Mouse (Mus musculus) embryo, embryonic 11.5 days (tissue): ENCODE results near the gene Rpl10a.

Experiments used
- DNase-seq: peaks from one replicate; pipeline ENCODE4 v3.0.0-alpha.2; 2012; ENCODE audit warnings: low read depth, low spot score

The Rpl10a gene

DNA sequence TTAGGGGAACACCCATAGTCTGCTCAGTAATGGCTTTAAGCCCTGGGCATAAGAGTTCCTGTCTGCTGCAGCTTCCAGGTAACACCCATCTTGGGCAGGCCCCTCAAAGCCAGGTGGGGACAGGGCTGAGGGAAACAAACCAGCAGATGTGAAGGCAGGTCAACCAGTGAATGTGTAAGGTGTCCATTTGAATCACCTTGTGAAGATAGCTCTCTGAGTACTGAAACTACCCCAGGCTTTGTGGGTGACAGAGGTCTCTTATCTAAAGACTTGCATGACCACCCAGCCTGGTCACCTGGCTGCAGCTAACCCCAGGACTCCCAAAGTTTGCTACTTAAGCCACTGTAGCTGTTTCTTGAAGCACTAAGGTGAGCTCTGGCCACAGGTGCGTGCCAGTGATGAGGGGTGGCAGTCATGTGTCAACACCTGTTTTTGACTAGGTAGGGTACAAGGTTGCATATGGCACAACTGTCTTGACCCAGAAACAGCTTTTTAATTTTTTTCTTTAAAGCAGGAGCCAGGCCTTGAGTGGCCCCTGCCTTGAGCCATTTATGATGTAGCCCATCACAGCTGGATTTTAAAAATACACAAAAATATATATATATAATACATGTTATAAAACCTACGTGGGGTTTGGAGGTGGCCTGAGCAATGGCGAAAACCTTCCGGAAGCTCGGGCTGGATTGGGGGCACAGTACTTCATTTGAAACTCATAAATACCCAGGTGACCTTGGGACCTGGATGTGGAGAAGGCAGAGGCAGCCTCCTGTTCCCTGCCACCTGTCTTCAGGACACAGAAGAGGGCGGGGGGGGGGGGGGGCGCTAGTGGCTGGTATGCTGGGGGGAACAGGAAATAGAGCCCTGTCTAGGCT is 3.2 kb downstream of the Rpl10a start:
- no peak for DNase-seq

DNA sequence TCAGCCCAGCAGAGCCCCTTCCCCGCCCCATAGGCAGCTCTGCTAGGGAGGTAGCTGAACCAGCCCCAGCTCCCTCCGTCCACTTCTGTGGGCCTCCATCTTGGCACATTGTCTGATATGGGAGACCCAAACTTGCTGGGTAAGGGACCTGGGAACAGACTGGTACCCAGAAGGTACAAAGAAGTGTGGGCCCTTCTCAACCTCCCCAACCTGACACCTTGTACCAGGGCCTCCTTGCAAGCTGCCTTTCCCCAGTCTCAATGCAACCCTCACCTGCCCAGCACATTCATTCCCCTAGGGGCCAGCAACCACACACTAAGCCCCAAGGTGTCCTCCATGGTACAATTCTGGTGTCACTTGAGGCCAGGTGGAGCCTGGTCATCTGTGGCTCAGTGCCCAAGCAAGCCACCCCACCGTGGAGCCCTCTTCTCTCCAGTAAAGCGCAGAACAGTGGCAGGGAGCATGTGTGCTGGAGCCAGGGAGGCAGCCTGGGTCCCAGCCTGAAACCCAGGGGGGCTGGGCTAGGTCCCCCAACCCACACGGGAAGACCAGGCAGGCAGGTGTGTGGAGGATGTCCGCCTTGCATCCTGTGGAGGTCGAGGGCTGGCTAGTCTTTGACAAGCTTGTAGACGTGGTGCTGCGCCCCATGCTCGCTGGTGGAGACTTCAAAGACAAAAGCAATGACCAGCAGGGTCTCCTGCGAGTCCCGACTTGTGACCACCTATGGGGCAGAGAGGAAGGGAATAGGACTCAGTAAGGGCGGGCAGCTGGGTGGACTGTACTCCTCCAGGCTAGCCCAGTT is 4.0 kb downstream of the Rpl10a start:
- DNase-seq, result no peak

DNA sequence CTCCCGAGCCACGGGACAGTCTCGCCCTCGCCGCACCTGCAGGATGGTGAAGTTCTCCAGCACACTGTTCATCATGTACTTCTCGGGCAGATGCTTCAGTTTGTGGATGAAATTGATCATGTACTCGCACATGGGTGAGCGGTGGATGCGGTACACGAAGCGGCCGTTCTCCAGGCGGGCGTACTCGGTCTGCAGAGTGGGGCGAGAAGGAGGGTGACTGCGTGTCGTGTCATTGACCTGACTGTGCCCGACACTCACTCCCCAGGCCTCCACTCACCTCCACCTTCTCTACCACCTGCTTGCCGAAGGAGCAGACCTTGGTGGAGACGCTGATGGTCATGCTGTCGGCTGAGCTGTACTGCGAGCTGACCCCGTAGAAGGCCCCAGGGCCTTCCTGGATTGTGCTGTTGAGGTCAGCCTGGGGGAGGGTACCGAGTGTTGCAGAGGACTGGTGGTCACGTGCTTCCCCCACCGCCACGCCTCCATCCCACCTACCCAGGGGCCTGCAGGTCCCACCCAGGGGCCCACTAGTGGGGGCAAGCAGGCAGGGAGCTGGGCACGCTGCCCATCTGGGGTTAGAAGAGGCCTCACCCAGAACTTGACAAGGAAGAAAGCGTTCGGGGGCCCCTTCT is 4.8 kb downstream of the Rpl10a start:
- no peak for DNase-seq

DNA sequence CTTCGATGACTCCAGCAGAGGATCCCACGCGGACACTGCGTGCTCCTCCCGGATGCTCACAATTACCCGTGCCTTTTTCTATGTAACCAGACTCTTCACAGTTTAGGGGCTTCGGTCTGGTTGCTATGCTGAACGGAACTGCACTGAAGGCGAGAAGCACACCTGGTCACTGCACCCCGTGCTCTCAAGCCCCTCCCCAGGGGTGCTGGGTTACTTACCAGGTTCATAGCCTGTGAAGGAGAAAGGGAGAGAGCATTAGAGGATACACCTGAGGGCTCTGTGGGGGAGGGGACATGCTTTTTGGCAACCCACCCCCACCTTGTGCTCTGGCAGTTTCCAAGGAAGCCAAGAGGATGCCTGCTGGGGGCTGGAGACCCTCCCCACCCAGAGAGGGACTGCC is 7.0 kb downstream of the Rpl10a start:
- DNase-seq, result no peak

DNA sequence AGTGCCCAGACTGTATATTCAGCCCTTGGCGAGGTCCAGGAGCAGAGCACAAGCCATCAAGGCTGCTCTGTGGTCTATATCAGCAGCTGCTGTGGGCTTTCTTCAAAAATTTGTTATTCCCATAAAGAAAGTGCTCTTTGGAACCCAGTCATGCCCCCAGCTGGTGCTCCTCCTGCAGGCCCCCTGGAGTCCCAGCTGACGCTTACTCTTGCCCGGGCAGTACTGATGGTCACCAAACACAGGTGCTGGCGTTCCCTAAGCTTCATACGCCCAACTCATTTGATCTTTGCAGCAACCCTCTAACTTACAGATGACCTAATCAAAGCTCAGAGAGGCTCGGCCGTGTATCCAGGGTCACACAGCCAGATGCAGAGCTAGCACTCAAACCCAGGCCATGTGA is 9.3 kb downstream of the Rpl10a start:
- DNase-seq, result no peak

DNA sequence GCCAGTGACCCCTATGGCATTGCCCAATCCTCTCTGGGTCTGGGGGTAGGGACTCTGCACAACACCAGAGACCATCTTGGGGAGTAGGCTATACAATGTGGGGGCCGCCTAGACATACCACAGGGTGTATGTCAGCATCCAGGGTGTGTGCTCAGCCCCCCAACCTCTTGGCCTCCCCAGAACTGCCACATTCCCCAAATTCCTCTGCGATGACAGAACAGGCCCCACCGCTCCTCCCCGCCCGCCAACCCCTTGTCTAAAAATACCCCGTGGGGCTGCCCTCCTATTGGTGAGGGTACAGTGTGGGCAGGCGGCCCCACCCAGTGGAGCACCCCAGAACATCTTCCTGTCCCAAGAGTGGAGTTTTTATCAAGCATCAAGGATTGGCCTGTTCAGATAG is 12.3 kb downstream of the Rpl10a start:
- DNase-seq, result no peak

DNA sequence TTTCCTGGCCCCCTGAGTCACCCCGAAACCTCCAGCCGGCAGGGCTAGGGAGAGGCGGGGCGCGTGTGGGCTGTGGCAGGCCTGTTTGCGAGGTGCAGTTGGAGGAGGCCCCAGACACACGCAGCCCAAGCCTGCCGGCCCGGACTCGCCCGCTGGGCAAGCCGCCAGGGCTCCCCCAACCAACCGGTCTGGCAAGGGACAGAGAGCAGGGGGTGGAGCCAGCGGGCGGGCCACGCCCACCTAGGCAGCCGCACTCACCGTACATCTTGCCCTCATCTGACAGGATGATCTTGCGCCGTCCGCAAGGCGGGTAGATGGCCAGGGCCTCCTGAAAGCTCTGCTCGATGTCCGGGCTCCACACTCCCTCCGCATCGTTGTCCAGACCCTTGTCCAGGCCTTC is 12.8 kb downstream of the Rpl10a start:
- peak; percentile 51 for DNase-seq

DNA sequence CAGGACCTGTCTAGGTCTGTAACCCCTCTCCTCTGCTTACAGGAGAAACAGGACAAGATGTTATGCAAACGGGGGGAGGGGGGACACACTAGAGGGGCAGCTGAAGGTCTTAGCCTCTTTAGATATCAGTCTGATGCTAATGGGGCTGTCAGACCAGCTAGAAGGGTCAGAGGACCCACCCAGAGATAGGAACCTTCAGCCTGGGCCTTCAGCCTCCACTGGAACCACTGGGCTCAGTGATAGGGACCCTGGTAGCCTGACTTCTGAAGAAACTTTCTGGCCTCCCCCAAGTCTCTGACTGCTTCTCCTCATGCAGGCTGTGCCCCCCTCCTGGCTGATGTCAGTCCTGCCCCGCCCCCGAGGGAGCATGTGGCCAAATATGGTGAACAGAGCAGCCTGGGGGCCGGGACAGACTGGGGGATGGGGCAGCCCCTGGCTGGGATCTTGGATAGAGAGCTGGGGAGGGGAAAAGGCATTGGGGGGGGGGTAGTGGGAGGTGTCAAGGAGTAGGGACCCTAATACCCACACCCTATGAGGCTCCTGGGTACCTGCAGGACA is 15.9 kb downstream of the Rpl10a start:
- no peak for DNase-seq

DNA sequence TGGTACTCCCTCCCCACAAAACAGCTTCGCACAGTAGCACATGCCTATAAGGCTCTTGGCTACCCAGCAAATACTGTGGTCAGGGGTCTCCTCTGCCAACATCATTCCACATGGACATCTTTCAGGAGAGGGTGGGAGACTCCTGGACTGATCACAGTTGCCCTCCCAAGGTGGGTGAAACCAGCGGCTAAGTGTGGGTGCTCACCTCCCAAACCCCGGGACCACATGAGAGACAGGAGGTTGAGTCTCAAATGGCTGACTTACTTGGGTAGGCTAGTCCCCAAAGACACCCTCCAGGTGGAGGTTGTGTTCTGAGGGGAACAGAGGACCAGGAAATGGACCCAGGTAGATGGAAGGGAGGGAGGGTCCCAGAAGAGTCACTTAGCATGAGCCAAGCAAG is 16.4 kb downstream of the Rpl10a start:
- DNase-seq, result no peak

DNA sequence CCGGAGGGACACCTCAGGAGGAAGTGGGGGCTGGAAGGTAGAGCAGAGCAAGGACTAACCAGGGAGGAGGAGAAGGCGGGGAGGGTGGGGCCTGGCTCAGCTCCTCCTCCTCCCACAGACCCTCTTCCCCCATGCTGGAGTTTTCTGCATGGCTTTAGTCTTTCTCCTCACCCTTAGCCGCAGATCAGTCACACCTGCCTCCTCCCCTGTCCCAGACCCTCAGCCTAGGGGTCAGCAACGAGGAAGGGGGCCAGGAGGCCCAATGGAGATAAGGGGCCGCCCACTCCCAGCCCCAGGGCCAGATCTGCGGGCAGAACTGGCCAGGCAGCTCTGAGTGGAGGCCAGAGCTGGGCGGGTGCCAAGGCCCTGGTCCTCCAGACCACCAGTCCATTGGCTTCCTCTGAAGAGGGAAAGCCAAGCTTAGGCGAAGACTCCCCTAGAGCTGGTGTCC is 17.0 kb downstream of the Rpl10a start:
- DNase-seq, result no peak

DNA sequence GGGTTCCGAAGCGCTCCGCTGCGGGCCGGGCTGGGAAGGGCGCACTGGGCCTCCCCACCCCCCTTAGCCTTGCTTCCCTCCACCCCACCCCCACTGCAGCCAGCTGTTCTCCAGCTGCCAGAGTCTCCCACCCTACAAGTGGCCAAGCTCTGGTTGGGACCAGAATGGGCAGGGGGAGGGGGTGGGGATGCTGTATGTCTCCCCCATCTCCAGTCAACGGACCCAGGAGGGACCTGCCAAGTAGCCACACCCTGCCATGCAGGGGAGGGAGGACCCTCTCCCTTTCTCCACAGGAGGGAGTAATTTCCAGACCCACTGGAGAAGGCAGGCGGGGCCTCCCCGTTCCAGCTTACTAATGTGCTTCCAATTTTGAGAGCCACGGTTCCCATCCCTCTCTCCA is 17.6 kb downstream of the Rpl10a start:
- no peak for DNase-seq

DNA sequence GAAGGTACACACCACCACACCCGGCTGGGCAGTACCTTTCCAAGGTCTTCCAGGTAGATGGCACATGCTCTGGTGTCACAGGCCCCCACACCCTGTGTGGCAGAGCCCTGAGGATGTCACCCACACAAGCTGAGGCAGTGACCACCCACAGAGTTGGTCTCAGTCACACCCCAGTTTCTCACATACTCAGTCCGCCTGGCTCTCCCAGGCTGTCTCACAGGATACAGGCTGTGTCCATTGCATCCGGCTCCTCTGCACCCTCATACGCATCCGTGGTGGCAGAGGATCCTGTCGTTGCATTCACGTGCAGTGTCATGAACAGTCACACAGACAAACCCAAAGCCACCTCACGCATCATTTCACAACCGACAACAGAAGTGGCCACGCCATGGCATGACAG is 19.1 kb downstream of the Rpl10a start:
- no peak for DNase-seq

DNA sequence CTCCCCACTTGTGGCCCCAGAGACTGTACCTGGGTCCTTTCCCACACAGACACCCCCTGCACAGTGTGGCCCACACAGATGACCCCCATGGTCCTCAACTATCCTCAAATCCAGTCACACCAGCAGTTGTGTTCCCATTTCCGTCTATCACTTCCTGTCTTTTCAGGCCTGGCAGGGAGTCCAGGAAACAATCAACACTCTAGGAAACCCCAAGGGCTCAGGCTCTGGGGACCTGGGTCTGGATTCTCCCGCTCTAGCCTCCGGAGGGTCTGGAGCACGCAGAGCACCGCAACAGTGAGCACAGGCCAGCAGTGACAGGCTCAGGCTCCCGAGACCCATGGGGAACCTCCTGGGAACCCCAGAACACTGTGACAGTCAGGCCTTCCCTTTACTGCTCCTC is 19.9 kb downstream of the Rpl10a start:
- DNase-seq, result no peak

DNA sequence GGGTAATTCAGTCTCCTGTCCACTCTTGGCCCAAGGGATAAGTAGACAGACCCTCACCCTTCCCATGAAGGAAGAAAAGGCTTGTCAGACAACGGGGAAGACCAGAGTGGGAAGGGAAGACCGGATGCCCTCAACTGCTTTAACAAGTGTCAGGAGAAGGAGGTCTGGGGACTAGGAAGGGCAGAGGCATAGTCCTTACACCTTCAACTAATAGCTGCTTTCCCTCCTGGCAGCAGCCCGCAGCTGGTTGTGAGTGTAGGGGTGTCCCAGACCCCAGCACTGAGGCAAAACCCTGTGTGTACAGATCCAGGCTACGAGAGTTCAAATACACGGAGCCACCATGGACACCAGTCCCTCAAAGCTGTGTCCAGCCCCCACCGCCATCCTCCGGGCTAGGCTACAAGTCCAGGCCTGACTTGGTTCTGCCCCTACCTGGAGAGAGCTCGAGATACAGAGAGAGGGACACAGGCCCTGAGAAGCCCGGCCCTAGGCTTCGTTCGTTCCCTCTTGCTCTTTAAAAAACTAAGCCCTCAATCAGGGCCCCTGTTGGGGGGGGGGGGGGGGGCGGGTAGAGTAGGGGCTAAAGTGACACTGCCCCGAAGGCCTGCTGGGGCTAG is 21.1 kb downstream of the Rpl10a start:
- DNase-seq, result no peak

DNA sequence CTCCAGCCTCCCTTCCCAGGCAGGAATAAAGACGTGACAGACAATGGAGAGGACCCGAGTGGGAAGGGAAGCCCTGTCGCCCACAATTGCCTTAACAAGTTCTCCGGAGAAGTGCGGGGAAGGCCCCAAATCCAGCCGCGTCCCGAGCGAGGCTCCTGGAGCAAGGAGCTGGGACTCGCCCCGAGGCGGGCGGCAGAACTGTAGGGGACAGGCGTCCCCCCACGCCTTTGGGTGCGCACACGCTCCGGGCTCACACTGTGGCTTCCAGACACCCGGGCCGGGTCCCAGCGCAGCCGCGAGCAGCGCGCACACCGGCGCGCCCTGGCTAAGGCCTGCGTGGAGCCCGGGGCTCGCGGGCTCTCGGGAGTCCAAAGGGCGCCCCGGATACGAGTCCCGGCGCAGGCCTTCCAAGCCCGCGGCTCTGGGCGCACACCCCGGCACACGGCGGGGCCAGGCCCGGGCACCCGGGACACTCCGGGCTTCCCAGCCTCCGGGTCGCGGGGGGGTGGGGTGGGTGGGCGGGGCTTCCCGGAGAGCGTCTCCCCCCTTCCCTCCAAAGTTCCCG is 21.7 kb downstream of the Rpl10a start:
- no peak for DNase-seq

DNA sequence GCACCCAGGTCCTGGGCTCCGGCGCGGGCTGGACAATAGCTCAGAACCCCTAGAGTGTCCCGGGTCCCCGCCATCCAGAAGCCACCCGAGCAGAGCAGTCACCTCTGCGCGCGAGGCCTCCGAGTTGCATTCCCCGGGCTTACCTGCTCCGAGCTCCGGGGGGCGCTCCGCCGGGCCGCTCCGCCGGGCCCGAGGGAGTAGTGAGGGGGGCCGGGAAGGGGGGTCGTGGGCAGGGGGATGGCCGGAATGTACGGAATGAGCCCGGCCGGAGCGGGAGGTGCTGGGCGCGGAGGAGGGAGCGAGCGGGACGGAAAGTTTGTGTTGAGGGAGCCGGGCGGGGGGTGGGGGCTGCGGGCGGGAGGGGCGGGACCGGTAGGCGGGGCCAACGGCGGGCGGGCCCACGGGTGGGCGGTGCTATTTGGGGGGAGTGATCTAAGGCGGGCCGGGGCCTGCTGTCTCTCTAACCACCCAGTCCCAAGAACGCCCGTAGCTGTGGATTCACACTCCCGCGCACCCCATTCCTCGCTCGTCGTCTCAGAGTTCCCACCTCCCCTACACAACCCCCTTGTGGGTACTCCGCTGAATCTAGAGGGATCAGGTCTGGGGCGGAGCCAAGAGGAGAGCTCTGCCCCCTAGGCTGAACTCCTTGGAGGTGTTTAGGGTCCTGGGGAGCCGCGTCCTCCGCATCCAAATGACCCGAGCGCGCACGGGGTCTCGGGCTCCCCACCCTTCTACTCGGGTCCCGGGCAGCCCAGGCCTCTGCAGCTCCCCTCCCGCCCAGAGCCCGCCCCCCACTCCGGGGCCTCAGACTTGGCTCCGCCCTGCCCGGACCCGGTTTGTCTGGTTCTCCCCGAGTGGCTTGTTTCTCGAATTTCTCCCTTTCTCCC is 22.4 kb downstream of the Rpl10a start, which contains the start of gene Tead3:
Gene Tead3 (minus strand): TSS at position 352 of the 887 bp plus-strand sequence.
- DNase-seq, result peak; percentile 60

DNA sequence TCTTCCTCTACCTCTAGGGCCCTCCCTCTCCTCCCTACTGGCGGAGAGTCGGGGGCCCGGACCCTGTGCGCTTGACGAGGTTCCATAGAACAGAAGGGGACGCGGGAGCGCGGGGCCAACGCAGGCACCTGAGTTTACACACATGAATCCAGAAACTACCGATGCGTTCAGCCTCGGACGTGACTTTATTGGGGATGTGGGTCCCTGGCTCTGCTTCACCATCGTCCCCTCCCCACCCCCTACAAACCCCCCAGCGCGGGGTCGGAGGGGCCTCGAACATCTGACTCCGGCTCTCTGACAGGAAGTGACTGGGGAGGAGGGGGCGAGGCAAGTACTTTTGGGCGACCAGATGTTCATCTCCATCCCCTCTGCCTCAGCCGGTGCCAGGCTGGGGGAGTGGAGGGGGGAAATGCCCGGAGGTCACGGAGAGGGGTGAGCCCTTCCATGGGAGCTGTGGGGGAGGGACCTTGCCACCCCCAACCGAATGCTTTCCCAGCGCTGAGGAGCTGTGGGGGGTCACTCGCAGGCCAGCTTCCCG is 23.2 kb downstream of the Rpl10a start:
- no peak for DNase-seq

DNA sequence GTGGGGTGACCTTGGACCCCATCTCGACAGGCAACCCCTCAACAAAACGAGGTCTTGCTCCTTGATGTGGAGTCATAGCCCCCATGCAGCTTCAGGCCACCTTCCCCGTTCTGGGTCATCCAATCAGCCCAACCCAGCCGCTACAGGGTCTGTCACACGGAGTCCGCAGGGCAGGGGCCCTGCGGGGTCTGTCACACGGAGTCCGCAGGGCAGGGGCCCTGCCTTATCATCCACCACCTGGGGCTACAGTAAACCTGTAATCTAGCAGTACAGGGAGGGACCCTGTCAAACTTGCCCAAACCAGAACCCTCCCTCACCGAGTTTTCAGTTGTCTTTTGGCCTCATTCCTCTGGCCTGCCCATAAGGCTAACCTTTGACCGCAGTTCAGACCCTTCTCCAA is 23.7 kb downstream of the Rpl10a start:
- DNase-seq, result no peak

DNA sequence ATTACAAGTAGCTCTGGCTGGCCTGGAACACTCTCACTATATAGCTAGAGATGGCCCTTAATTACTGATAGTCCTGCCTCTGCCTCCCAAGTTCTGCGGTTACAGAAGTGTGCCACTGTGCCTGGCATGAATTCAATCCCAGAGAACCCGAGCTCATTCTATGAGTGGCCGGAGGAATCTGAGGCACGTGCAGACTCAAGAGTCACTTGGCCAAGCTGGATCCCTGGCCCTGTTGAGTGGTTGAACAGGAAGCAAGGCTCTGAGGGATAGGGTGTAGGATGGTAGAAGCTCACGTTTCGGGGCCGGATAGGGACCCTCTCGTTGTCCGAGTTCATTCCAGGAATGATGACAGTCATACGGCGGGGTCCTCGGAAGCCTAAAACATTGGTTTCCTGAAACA is 27.6 kb downstream of the Rpl10a start:
- DNase-seq, result no peak
